Comparison of ENCODE assay signal across 8 mouse cellular contexts in genomic region chr19:4712781-4713526, GRCm38 (mm10). TPM values are rescaled to one million over a fixed set of nuclear protein-coding genes. Genes with fewer than 3 reads are reported as not detected.
DNase-seq lines count a peak whose midpoint lies in the region; ATAC-seq and TF ChIP-seq lines count a peak whose summit lies in the region.

No protein-coding gene starts in this region.

- H3K27me3 ChIP-seq in neural tube, embryonic 11.5 days (ENCODE audit: control insufficient read depth, insufficient read depth, low read length), result peaks cover 7% of the 10 kb centered on the region; the same call in 1 of the 2 replicates
- peaks cover 52% of the 10 kb centered on the region for H3K27me3 ChIP-seq in limb, embryonic 12.5 days
- peaks cover 43% of the 10 kb centered on the region for H3K27me3 ChIP-seq in stomach, embryonic 16.5 days (ENCODE audit: control insufficient read depth, insufficient read depth, low read length)

- no peak for ATAC-seq in neural tube, embryonic 11.5 days (ENCODE audit: insufficient read depth, low FRiP score, low TSS enrichment)
- no peak for ATAC-seq in limb, embryonic 12.5 days (ENCODE audit: insufficient number of reproducible peaks, insufficient read depth, low FRiP score, low TSS enrichment, low read depth)
- no peak for ATAC-seq in stomach, embryonic 16.5 days (ENCODE audit: insufficient read depth, low FRiP score)

- H3K9ac ChIP-seq in neural tube, embryonic 11.5 days (ENCODE audit: low read length), result peak overlapping the region; percentile 96
- no peak overlapping the region for H3K9ac ChIP-seq in limb, embryonic 12.5 days (replicated peaks)
- no peak overlapping the region for H3K9ac ChIP-seq in stomach, embryonic 16.5 days (ENCODE audit: low read length)

- TF ChIP-seq CTCF in gastrocnemius, adult 2 months (IDR thresholded peaks at IDR 0.05), result no peak

- H3K4me1 ChIP-seq in neural tube, embryonic 11.5 days (ENCODE audit: control insufficient read depth, insufficient read depth, low read length), result peaks cover 10% of the 10 kb centered on the region; the same call in 1 of the 2 replicates
- peaks cover 10% of the 10 kb centered on the region; the same call in 1 of the 2 replicates for H3K4me1 ChIP-seq in limb, embryonic 12.5 days (replicated peaks)
- H3K4me1 ChIP-seq in stomach, embryonic 16.5 days (ENCODE audit: control insufficient read depth, insufficient read depth, low read length), result peaks cover 7% of the 10 kb centered on the region

- H3K9me3 ChIP-seq in neural tube, embryonic 11.5 days (ENCODE audit: control insufficient read depth, low read length), result no peaks in the 10 kb centered on the region
- no peaks in the 10 kb centered on the region for H3K9me3 ChIP-seq in limb, embryonic 12.5 days
- H3K9me3 ChIP-seq in stomach, embryonic 16.5 days (replicated peaks; ENCODE audit: control insufficient read depth, low read length), result no peaks in the 10 kb centered on the region

- no peaks in the 10 kb centered on the region for H3K36me3 ChIP-seq in neural tube, embryonic 11.5 days (ENCODE audit: control insufficient read depth, insufficient read depth, low read length)
- no peaks in the 10 kb centered on the region for H3K36me3 ChIP-seq in limb, embryonic 12.5 days
- H3K36me3 ChIP-seq in stomach, embryonic 16.5 days (ENCODE audit: control insufficient read depth, insufficient read depth, low read length), result no peaks in the 10 kb centered on the region

- WGBS in neural tube, embryonic 11.5 days, result 36% methylated on average over 13 of the region's 13 CpGs
- 35% methylated on average over 13 of the region's 13 CpGs for WGBS in limb, embryonic 12.5 days
- WGBS in stomach, embryonic 16.5 days, result 47% methylated on average over 13 of the region's 13 CpGs

- intact Hi-C loops in gastrocnemius, adult 2 months (cut with DNase I), result no loop called here

- H3K27ac ChIP-seq in gastrocnemius, adult 2 months, result no peak overlapping the region
- H3K27ac ChIP-seq in neural tube, embryonic 11.5 days (ENCODE audit: low read depth, low read length), result peak overlapping the region; percentile 92
- H3K27ac ChIP-seq in limb, embryonic 12.5 days, result no peak overlapping the region
- no peak overlapping the region for H3K27ac ChIP-seq in stomach, embryonic 16.5 days (ENCODE audit: low read length)

- peak overlapping the region; percentile 97 for H3K4me2 ChIP-seq in neural tube, embryonic 11.5 days (ENCODE audit: low read depth)
- peak overlapping the region; percentile 100 for H3K4me2 ChIP-seq in limb, embryonic 12.5 days
- peak overlapping the region; percentile 100 for H3K4me2 ChIP-seq in stomach, embryonic 16.5 days (ENCODE audit: low read depth, low read length)

- H3K4me3 ChIP-seq in gastrocnemius, adult 2 months, result peak overlapping the region; percentile 68
- peak overlapping the region; percentile 72 for H3K4me3 ChIP-seq in neural tube, embryonic 11.5 days (ENCODE audit: low read depth, low read length)
- peak overlapping the region; percentile 66 for H3K4me3 ChIP-seq in limb, embryonic 12.5 days (replicated peaks)
- H3K4me3 ChIP-seq in stomach, embryonic 16.5 days (replicated peaks; ENCODE audit: low read length), result peak overlapping the region; percentile 57

- DNase-seq in gastrocnemius, adult 2 months, result no peak
- DNase-seq in gastrocnemius, adult 18-20 months (ENCODE audit: low spot score), result no peak
- DNase-seq in neural tube, embryonic 11.5 days (ENCODE audit: low spot score), result no peak
- DNase-seq in neural tube, embryonic 10.5 days (ENCODE audit: extremely low spot score, low spot score), result no peak
- DNase-seq in frontal cortex, postnatal 14 days (ENCODE audit: low spot score in 2 of 2), result no peak
- DNase-seq in right cerebral cortex, postnatal 10 days (ENCODE audit: low spot score in 2 of 2), result no peak

RNA-seq across cellular contexts. Expression of gene Sptbn2, which starts 2.0 kb away (rescaled TPM):
- under 1 TPM in 1 of 2 experiments, not detected in 1; 0.03 TPM for total RNA-seq in gastrocnemius, adult 2 months (2021)
- under 1 TPM; 0.02 to 0.07 TPM for total RNA-seq in gastrocnemius, adult 18-20 months (2021)
- polyA plus RNA-seq in neural tube, embryonic 11.5 days (2014; fragmentation: Nextera tagmentation; extraction: Ambion mirVana), result 23.4 and 26.1 TPM in 2 replicates
- polyA plus RNA-seq in limb, embryonic 12.5 days (2016; fragmentation: Nextera tagmentation; extraction: Ambion mirVana), result 2.6 and 2.7 TPM in 2 replicates
- polyA plus RNA-seq in stomach, embryonic 16.5 days (2015; fragmentation: Nextera tagmentation; extraction: Ambion mirVana), result 4.7 and 5.5 TPM in 2 replicates

RNA-seq across cellular contexts. Expression of gene Gm960, which starts 14.5 kb away (rescaled TPM):
- under 1 TPM in 1 of 2 experiments, not detected in 1; 0.11 TPM for total RNA-seq in gastrocnemius, adult 2 months (2021)
- under 1 TPM in 1 of 2 experiments, not detected in 1; 0.31 TPM for total RNA-seq in gastrocnemius, adult 18-20 months (2021)
- polyA plus RNA-seq in neural tube, embryonic 11.5 days (2014; fragmentation: Nextera tagmentation; extraction: Ambion mirVana), result 2.5 and 2.7 TPM in 2 replicates
- polyA plus RNA-seq in limb, embryonic 12.5 days (2016; fragmentation: Nextera tagmentation; extraction: Ambion mirVana), result 5.6 and 6.9 TPM in 2 replicates
- 1.2 and 3.0 TPM in 2 replicates for polyA plus RNA-seq in stomach, embryonic 16.5 days (2015; fragmentation: Nextera tagmentation; extraction: Ambion mirVana)

RNA-seq across cellular contexts. Expression of gene Rbm4b, which starts 43.3 kb away (rescaled TPM):
- 1 to 10 TPM; 2.1 to 2.7 TPM for total RNA-seq in gastrocnemius, adult 2 months (2021)
- total RNA-seq in gastrocnemius, adult 18-20 months (2021), result 1 to 10 TPM; 2.3 to 2.7 TPM
- polyA plus RNA-seq in neural tube, embryonic 11.5 days (2014; fragmentation: Nextera tagmentation; extraction: Ambion mirVana), result 133 and 136 TPM in 2 replicates
- polyA plus RNA-seq in limb, embryonic 12.5 days (2016; fragmentation: Nextera tagmentation; extraction: Ambion mirVana), result 111 and 116 TPM in 2 replicates
- polyA plus RNA-seq in stomach, embryonic 16.5 days (2015; fragmentation: Nextera tagmentation; extraction: Ambion mirVana), result 50.3 and 54.8 TPM in 2 replicates
